Mouse (Mus musculus): ENCODE measurements around the gene Asic1. TPM values are rescaled to one million over a fixed set of nuclear protein-coding genes. Genes with fewer than 3 reads are reported as not detected.

Asic1 gene
- polyA plus RNA-seq, 1 experiment from 2014 or later, result 1.5 TPM

Other genes starting within 250 kb of the Asic1 start
- gene Nckap5l, start 212.6 kb upstream of the Asic1 start, polyA plus RNA-seq (2014; fragmentation: Nextera tagmentation; extraction: Ambion mirVana), result 8.9 and 9.3 TPM in 2 replicates
- 12.9 and 16.7 TPM in 2 replicates for gene Bcdin3d, start 195.6 kb upstream of the Asic1 start, polyA plus RNA-seq (2014; fragmentation: Nextera tagmentation; extraction: Ambion mirVana)
- gene Faim2, start 142.2 kb upstream of the Asic1 start, polyA plus RNA-seq (2014; fragmentation: Nextera tagmentation; extraction: Ambion mirVana), result 0.29 and 0.42 TPM in 2 replicates
- gene Aqp2, start 91.3 kb upstream of the Asic1 start, polyA plus RNA-seq (2014; fragmentation: Nextera tagmentation; extraction: Ambion mirVana), result not detected in 2 replicates
- 0.21 and 0.72 TPM in 2 replicates for gene Aqp5, start 79.6 kb upstream of the Asic1 start, polyA plus RNA-seq (2014; fragmentation: Nextera tagmentation; extraction: Ambion mirVana)
- gene Aqp6, start 69.0 kb upstream of the Asic1 start, polyA plus RNA-seq (2014; fragmentation: Nextera tagmentation; extraction: Ambion mirVana), result not detected in 2 replicates
- gene Racgap1, start 18.7 kb upstream of the Asic1 start, polyA plus RNA-seq (2014; fragmentation: Nextera tagmentation; extraction: Ambion mirVana), result 108 and 109 TPM in 2 replicates
- gene Smarcd1, start 31.8 kb downstream of the Asic1 start, polyA plus RNA-seq (2014; fragmentation: Nextera tagmentation; extraction: Ambion mirVana), result 37.8 and 40.1 TPM in 2 replicates
- gene Gm17349, start 35.1 kb downstream of the Asic1 start, polyA plus RNA-seq (2014; fragmentation: Nextera tagmentation; extraction: Ambion mirVana), result not detected in 2 replicates
- 0.20 and 0.21 TPM in 2 replicates for gene Gpd1, start 47.1 kb downstream of the Asic1 start, polyA plus RNA-seq (2014; fragmentation: Nextera tagmentation; extraction: Ambion mirVana)
- 181 and 193 TPM in 2 replicates for gene Cox14, start 55.2 kb downstream of the Asic1 start, polyA plus RNA-seq (2014; fragmentation: Nextera tagmentation; extraction: Ambion mirVana)
- gene Cers5, start 102.5 kb downstream of the Asic1 start, polyA plus RNA-seq (2014; fragmentation: Nextera tagmentation; extraction: Ambion mirVana), result 77.0 and 78.7 TPM in 2 replicates
- gene Lima1, start 205.1 kb downstream of the Asic1 start, polyA plus RNA-seq (2014; fragmentation: Nextera tagmentation; extraction: Ambion mirVana), result 69.4 and 78.0 TPM in 2 replicates

All from stomach, embryonic 14.5 days (tissue).